Comparison of ENCODE assay signal across 20 mouse cellular contexts in the genomic region with DNA sequence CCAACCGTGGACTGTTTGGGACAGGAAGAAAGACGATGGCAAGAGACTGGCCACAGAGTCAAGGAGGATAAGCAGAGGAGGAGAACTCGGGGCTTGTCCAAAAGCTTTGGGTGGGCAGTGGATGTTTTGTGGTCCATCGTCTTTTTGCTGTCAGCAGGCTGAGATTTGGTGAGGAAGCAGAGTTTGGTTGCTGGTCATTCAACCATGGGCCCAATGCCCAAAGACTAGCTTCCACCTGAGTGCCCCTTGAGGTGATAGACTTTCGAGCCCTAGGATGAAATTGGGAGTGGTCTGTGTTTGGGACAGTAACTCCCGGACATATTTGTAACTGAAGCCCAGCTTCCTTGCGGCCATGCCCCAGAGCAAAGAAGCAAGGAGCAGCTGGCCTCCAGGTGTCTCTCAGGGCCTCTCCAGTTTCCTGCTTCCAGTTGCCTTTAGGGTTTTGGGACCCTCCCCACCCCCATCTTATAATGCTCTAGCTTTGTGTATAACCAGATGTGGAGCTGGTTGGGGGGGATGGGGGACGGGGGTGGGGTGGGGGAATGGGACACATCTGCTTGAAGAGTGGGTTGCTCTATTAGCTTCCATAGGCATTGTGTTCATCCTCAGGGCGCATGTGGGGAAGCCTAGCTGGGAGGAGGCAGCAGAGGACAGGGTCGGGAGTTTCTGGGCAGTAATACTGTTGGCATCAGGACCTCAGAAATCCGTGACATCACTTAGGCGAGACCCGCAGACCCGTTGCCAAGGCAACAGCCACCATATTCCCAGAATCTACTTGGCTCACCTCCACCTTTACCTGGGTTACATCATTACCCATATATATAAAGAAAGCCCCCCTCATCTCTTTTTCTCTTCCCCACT. TPM values are rescaled to one million over a fixed set of nuclear protein-coding genes. Genes with fewer than 3 reads are reported as not detected.
DNase-seq lines count a peak whose midpoint lies in the region; ATAC-seq and TF ChIP-seq lines count a peak whose summit lies in the region.
"Had no signal": no experiment of that assay in that cellular context is flagged by ENCODE, and none has a peak within 500 bp of the region (broad histone marks: within the 10 kb centered on the region; RNA-seq: fewer than 3 reads in every experiment).

No protein-coding gene starts in this region.

- peak overlapping the region; percentile 28 for H3K4me2 ChIP-seq in limb, embryonic 13.5 days (replicated peaks)

- no peak for TF ChIP-seq CTCF in layer of hippocampus, adult 2 months (conservative IDR thresholded peaks at IDR 0.05)
- no peak for TF ChIP-seq CTCF in lung, adult 2 months (IDR thresholded peaks at IDR 0.05; ENCODE audit: insufficient read depth, low read length)

- H3K27me3 ChIP-seq in embryonic facial prominence, embryonic 10.5 days (replicated peaks; ENCODE audit: low read depth, poor library complexity, severe bottlenecking), result peaks cover 6% of the 10 kb centered on the region
- H3K27me3 ChIP-seq in limb, embryonic 13.5 days, result no peaks in the 10 kb centered on the region

- peaks cover 71% of the 10 kb centered on the region for H3K4me1 ChIP-seq in embryonic facial prominence, embryonic 10.5 days
- peaks cover 75% of the 10 kb centered on the region for H3K4me1 ChIP-seq in limb, embryonic 13.5 days
- H3K4me1 ChIP-seq in lung, adult 2 months (ENCODE audit: control insufficient read depth, insufficient read depth, low read length), result peaks cover 14% of the 10 kb centered on the region

- 72% methylated on average over 14 of the region's 14 CpGs for WGBS in embryonic facial prominence, embryonic 10.5 days
- 50% methylated on average over 14 of the region's 14 CpGs for WGBS in limb, embryonic 13.5 days
- 83% methylated on average over 14 of the region's 14 CpGs for WGBS in lung, adult 2 months

- no peak for TF ChIP-seq POLR2A in lung, adult 2 months (IDR thresholded peaks at IDR 0.05; ENCODE audit: borderline replicate concordance, extremely low read depth, low read depth, low read length)

- no peak overlapping the region; the same call in 1 of the 2 replicates for H3K4me3 ChIP-seq in layer of hippocampus, adult 2 months
- no peak overlapping the region for H3K4me3 ChIP-seq in embryonic facial prominence, embryonic 10.5 days
- H3K4me3 ChIP-seq in limb, embryonic 13.5 days, result no peak overlapping the region
- no peak overlapping the region for H3K4me3 ChIP-seq in lung, adult 2 months (replicated peaks; ENCODE audit: extremely low read depth, low read depth, low read length)

- no peaks in the 10 kb centered on the region for H3K36me3 ChIP-seq in embryonic facial prominence, embryonic 10.5 days (replicated peaks)
- no peaks in the 10 kb centered on the region for H3K36me3 ChIP-seq in limb, embryonic 13.5 days

- H3K9ac ChIP-seq in limb, embryonic 13.5 days, result no peak overlapping the region

- no peak for ATAC-seq in limb, embryonic 13.5 days (ENCODE audit: low FRiP score, low read depth)

- H3K9me3 ChIP-seq in embryonic facial prominence, embryonic 10.5 days, result no peaks in the 10 kb centered on the region
- no peaks in the 10 kb centered on the region for H3K9me3 ChIP-seq in limb, embryonic 13.5 days

- peak; percentile 33 for DNase-seq in embryo, embryonic 10.5 days (ENCODE audit: low spot score)
- DNase-seq in embryo, embryonic 10 days (ENCODE audit: low spot score), result no peak
- no peak for DNase-seq in layer of hippocampus, adult 2 months (ENCODE audit: low spot score in 2 of 2)
- DNase-seq in layer of hippocampus, adult 18-20 months (ENCODE audit: low spot score in 2 of 2), result no peak
- DNase-seq in embryonic facial prominence, embryonic 10.5 days (ENCODE audit: low spot score), result peak; percentile 46
- no peak for DNase-seq in lung, adult 2 months
- DNase-seq in thymus, postnatal 0 days (ENCODE audit: low spot score), result no peak
- DNase-seq: adrenal gland, postnatal 10 days; heart, postnatal 36 days; lung, postnatal 10 days; thymus, adult 18-20 months had no signal

- H3K27ac ChIP-seq in layer of hippocampus, adult 2 months, result peak overlapping the region; percentile 93
- H3K27ac ChIP-seq in embryonic facial prominence, embryonic 10.5 days (replicated peaks), result peak overlapping the region; percentile 19; the same call in 1 of the 2 replicates
- peak overlapping the region; percentile 29; the same call in 1 of the 2 replicates for H3K27ac ChIP-seq in limb, embryonic 13.5 days

RNA-seq across cellular contexts. Expression of a gene that starts 4.7 kb away (rescaled TPM):
- total RNA-seq in layer of hippocampus, adult 2 months (2021), result 100 to 1,000 TPM; 240 to 254 TPM
- total RNA-seq in layer of hippocampus, adult 18-20 months (2021), result 100 to 1,000 TPM; 262 to 269 TPM
- polyA plus RNA-seq in embryonic facial prominence, embryonic 10.5 days (2016; fragmentation: Nextera tagmentation; extraction: Ambion mirVana), result 17.7 and 19.0 TPM in 2 replicates
- polyA plus RNA-seq in limb, embryonic 13.5 days (2015; fragmentation: Nextera tagmentation; extraction: Ambion mirVana), result 39.2 and 42.5 TPM in 2 replicates
- polyA plus RNA-seq in lung, adult 2 months (2012; rRNA removed), result 40.8 and 49.5 TPM in 2 replicates
- polyA plus RNA-seq in thymus, postnatal 0 days (2015; fragmentation: Nextera tagmentation; extraction: Ambion mirVana), result 11.1 and 12.1 TPM in 2 replicates

RNA-seq across cellular contexts. Expression of a gene that starts 43.4 kb away (rescaled TPM):
- total RNA-seq in layer of hippocampus, adult 2 months (2021), result 100 to 1,000 TPM; 130 to 133 TPM
- 100 to 1,000 TPM; 121 to 127 TPM for total RNA-seq in layer of hippocampus, adult 18-20 months (2021)
- polyA plus RNA-seq in embryonic facial prominence, embryonic 10.5 days (2016; fragmentation: Nextera tagmentation; extraction: Ambion mirVana), result 68.0 and 77.6 TPM in 2 replicates
- 105 and 112 TPM in 2 replicates for polyA plus RNA-seq in limb, embryonic 13.5 days (2015; fragmentation: Nextera tagmentation; extraction: Ambion mirVana)
- polyA plus RNA-seq in lung, adult 2 months (2012; rRNA removed), result 5.4 and 8.5 TPM in 2 replicates
- polyA plus RNA-seq in thymus, postnatal 0 days (2015; fragmentation: Nextera tagmentation; extraction: Ambion mirVana), result 23.8 and 25.1 TPM in 2 replicates

RNA-seq across cellular contexts. Expression of a gene that starts 43.7 kb away (rescaled TPM):
- total RNA-seq in layer of hippocampus, adult 2 months (2021), result 100 to 1,000 TPM; 137 to 142 TPM
- 100 to 1,000 TPM; 144 to 146 TPM for total RNA-seq in layer of hippocampus, adult 18-20 months (2021)
- polyA plus RNA-seq in embryonic facial prominence, embryonic 10.5 days (2016; fragmentation: Nextera tagmentation; extraction: Ambion mirVana), result 0.44 and 0.82 TPM in 2 replicates
- polyA plus RNA-seq in limb, embryonic 13.5 days (2015; fragmentation: Nextera tagmentation; extraction: Ambion mirVana), result 0.17 and 0.37 TPM in 2 replicates
- polyA plus RNA-seq in lung, adult 2 months (2012; rRNA removed), result 0.86 and 0.98 TPM in 2 replicates
- polyA plus RNA-seq in thymus, postnatal 0 days (2015; fragmentation: Nextera tagmentation; extraction: Ambion mirVana), result 0.05 and 0.15 TPM in 2 replicates
- polyA plus RNA-seq: C2C12 had no signal

RNA-seq across cellular contexts. Expression of a gene that starts 43.8 kb away (rescaled TPM):
- 1 to 10 TPM; 2.5 to 3.4 TPM for total RNA-seq in layer of hippocampus, adult 2 months (2021)
- 1 to 10 TPM; 2.3 to 2.5 TPM for total RNA-seq in layer of hippocampus, adult 18-20 months (2021)
- polyA plus RNA-seq in embryonic facial prominence, embryonic 10.5 days (2016; fragmentation: Nextera tagmentation; extraction: Ambion mirVana), result 0.16 TPM in 1 of 2 replicates, not detected in the other
- polyA plus RNA-seq in limb, embryonic 13.5 days (2015; fragmentation: Nextera tagmentation; extraction: Ambion mirVana), result not detected in 2 replicates
- polyA plus RNA-seq in lung, adult 2 months (2012; rRNA removed), result not detected in 2 replicates
- polyA plus RNA-seq in thymus, postnatal 0 days (2015; fragmentation: Nextera tagmentation; extraction: Ambion mirVana), result not detected in 2 replicates
- total RNA-seq: adrenal gland, postnatal 10 days; ES-E14; heart, adult 8-10 months; heart, postnatal 36 days; megakaryocyte-erythroid progenitor cell, adult 5-6 weeks had no signal
- polyA plus RNA-seq: C2C12; erythroblast, embryonic 14.5 days; intestine, embryonic 14.5 days; kidney, embryonic 16.5 days had no signal

RNA-seq across cellular contexts. Expression of a gene that starts 53.5 kb away (rescaled TPM):
- under 1 TPM in 1 of 2 experiments, not detected in 1; 0.52 TPM for total RNA-seq in layer of hippocampus, adult 2 months (2021)
- under 1 TPM in 1 of 2 experiments, not detected in 1; 0.62 TPM for total RNA-seq in layer of hippocampus, adult 18-20 months (2021)
- not detected in 2 replicates for polyA plus RNA-seq in embryonic facial prominence, embryonic 10.5 days (2016; fragmentation: Nextera tagmentation; extraction: Ambion mirVana)
- not detected in 2 replicates for polyA plus RNA-seq in limb, embryonic 13.5 days (2015; fragmentation: Nextera tagmentation; extraction: Ambion mirVana)
- polyA plus RNA-seq in lung, adult 2 months (2012; rRNA removed), result not detected in 2 replicates
- polyA plus RNA-seq in thymus, postnatal 0 days (2015; fragmentation: Nextera tagmentation; extraction: Ambion mirVana), result not detected in 2 replicates
- total RNA-seq: adrenal gland, postnatal 10 days; ES-E14; heart, adult 8-10 months; heart, postnatal 36 days; left cerebral cortex, postnatal 25 days; megakaryocyte-erythroid progenitor cell, adult 5-6 weeks had no signal
- polyA plus RNA-seq: C2C12; erythroblast, embryonic 14.5 days; intestine, embryonic 14.5 days; kidney, embryonic 16.5 days had no signal

Comparison
In these comparisons a context has a peak if more than half of its experiments do, and no peak if none do; other contexts are left out.
1. DNase-seq: peak in embryo, embryonic 10.5 days (single experiment) and embryonic facial prominence, embryonic 10.5 days (single experiment); none in embryo, embryonic 10 days (single experiment), layer of hippocampus, adult 2 months (0 of 2), layer of hippocampus, adult 18-20 months (0 of 2), lung, adult 2 months (single experiment) and thymus, postnatal 0 days (single experiment).
2. H3K27ac ChIP-seq: peak in every context shown above with its lines; median percentile 93 in layer of hippocampus, adult 2 months; 29 in limb, embryonic 13.5 days; 19 in embryonic facial prominence, embryonic 10.5 days.